Mouse (Mus musculus) heart, adult 18-20 months (tissue): Measurements from ENCODE around the gene Robo4. TPM values are rescaled to one million over a fixed set of nuclear protein-coding genes. Genes with fewer than 3 reads are reported as not detected.
A peak's percentile ranks its signal among the peaks of the same experiment; 100 is the strongest.

ENCODE experiments used
- DNase-seq, 2 experiments: peaks; one replicate each; pipeline ENCODE4 v3.0.0; 2021 to 2022; ENCODE audit warnings: mixed read lengths in 1 of 2
- total RNA-seq, 2 experiments: library from RNA; stranded (reverse); gene quantifications; 2 replicates each; pipeline ENCODE4 v1.2.3; 2021

The Robo4 gene
- total RNA-seq, 2 experiments from 2014 or later = 27.9 to 38.3 TPM

DNA sequence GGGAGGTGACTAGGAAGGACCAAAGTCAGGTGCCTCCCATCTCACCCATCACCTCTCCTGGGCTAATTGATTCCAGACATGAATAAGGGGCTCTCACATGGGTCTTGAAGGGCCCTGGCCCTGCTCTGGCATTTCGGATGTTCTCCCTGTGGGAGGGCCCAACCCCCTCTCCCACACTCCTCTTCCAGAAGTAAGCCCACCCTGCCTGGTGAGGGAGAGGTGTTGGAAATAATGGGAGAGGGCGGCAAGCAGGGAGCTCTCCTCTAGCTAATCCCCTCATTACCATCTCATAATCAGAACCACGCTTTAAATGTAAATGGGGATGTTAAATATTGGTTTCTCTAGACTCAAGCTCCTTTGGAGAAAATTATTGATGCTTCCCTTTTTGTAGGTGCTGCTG, 53.3 kb downstream of the Robo4 start:
- DNase-seq = no peak

- no peak for DNase-seq
These were observed 54.2 kb downstream of the Robo4 start for GRCm38 (mm10) chr9:37455868-37456267.

DNA sequence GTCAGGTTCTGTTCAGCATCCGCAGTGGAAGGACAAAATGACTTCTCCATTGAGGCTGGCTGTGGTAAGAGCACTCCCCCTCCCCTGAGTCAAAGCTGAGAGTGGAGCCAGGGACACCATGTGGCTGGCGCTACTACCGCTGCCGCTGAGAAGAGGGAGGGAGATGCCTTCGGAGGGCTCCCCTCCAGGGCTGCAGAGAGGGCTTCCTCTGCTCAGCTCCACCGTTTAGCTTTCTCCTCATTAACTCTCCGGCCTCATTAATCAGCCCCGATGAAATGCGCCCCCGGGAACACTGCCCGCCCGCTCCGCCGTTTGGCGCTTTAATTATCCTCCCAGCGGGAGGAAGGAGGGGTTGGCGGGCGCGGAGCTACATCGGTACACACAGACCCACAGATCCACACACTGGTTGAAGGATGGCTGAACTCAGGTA, 54.8 kb downstream of the Robo4 start:
- no peak for DNase-seq

- DNase-seq = no peak
These were observed 55.5 kb downstream of the Robo4 start for GRCm38 (mm10) chr9:37457151-37457550.

- no peak for DNase-seq
These were observed 58.0 kb downstream of the Robo4 start for GRCm38 (mm10) chr9:37459665-37460042.

DNA sequence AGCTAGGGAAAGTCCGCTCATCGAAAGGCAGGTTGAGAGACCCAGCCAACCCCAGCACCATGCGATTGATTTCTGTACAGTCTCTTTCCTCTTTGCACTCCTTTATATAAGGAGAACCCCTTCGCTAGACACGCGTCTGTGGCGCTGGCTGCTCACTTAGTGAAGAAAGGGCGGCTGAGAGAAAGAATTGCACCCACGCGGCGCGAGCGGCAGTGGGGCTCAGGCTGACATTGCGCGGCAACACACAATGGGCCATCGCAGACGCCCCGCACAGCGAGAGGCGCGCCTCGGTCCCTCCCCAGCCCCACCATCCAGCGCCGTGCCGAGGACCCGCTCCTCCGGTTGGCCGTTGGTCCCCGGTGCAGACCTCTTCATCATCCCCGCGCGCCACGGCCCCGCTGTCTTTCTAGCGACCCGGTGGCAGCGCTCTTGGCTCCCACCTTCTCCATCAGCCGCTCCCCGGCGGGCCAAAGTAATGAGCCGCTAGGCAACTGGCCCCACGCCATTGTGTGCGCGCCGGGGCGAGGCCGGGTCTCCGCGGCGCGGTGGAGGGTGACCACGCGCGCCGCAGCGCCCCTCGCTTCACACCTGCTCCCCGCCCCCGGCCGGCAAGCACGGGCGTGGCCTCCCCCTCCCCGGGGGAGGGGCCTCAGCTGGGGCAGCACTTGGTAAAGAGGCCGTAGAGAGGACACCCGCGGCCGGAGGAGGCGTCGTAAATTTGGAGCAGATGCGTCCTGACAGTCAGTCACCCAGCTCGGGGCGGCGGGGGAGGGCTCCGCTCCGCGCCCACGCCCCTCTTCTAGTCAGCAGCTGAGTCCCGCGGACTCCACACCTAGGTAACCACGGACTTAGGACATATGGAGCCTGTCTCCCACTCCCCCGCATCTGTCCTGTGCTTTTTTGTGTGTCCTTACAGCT, 58.6 kb downstream of the Robo4 start:
- peak; percentile 4 to 20 for DNase-seq

DNA sequence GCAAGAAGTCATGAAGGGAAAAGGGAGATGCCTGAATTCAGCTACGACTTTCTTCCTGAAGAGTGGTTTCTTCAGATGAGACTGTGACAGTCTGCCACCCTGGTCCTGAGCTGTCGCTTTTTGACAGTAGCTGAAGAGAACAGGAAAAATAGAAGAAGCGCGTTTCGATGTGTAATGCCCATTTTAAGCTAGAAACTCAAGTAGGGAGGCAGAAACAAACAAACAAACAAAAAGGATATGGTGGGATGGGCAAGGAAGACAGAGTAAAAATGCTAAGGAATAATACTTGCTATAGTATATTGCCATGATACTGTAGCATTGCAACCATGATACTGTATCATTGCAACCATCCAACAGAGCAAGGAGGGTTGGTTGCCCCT, 59.3 kb downstream of the Robo4 start:
- no peak for DNase-seq

DNA sequence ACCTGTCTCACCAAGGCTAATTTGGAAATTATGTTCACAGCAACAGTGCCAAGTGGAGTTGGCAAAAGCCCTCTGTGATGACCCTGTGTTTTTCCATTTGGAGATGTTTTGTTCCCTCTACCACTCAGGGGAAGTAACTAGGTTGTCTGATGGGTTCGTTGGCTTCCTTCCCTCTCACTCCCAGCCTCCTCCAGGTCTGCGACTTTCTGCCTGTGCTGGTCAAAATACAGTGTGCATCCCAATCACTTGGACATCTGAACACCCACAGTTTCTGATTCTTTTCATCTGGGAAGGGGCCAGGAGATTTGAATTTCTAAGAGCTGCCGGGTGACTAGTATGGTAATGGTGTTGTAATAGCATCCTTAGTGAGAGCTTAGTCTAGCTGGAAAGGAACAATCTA, 59.9 kb downstream of the Robo4 start:
- no peak for DNase-seq

DNA sequence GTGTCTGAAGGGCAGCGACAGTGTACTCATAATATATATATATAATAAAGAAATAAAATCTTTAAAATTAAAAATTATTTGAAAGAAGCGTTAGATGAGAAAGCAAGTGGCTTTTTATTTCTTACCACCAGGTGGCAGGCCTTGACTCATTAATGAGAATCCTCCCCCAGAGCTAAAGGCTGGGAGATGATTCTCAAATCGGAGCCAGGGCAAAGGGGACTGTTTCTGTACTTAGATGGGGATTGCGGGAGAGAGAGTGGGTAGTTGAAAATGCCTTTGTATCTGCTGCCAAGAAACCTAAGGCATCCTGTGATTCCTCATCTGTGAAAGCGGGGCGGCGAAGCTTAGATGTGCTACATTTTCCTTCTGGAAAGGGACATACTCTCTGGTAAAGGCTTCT, 61.1 kb downstream of the Robo4 start:
- DNase-seq = peak; percentile 40 to 74

Other genes with a start within 250 kb of the Robo4 start
- gene Tmem218, start 193.7 kb upstream of the Robo4 start, total RNA-seq = 1 to 10 TPM; 7.6 to 8.3 TPM
- 1 to 10 TPM; 2.4 to 3.1 TPM for gene Slc37a2, start 146.2 kb upstream of the Robo4 start, total RNA-seq
- 1 to 10 TPM; 1.5 to 2.1 TPM for gene Ccdc15, start 53.5 kb upstream of the Robo4 start, total RNA-seq
- gene Hepacam, start 34.5 kb upstream of the Robo4 start, total RNA-seq = under 1 TPM in 1 of 2 experiments, not detected in 1; 0.08 TPM
- gene Robo3, start 31.3 kb downstream of the Robo4 start, total RNA-seq = not detected
- gene Msantd2, start 87.4 kb downstream of the Robo4 start, total RNA-seq = 1 to 10 TPM; 5.9 to 7.9 TPM
- gene Esam, start 126.2 kb downstream of the Robo4 start, total RNA-seq = 10 to 100 TPM; 67.1 to 69.5 TPM
- gene Vsig2, start 137.4 kb downstream of the Robo4 start, total RNA-seq = 1 to 10 TPM; 3.9 to 4.9 TPM
- 1 to 10 TPM; 5.7 to 6.2 TPM for gene Nrgn, start 151.0 kb downstream of the Robo4 start, total RNA-seq
- 1 to 10 TPM; 8.3 to 9.1 TPM for gene Siae, start 153.8 kb downstream of the Robo4 start, total RNA-seq
- 1 to 10 TPM; 1.3 to 1.7 TPM for gene Spa17, start 211.8 kb downstream of the Robo4 start, total RNA-seq